Mouse (Mus musculus) left cerebral cortex, postnatal 10 days (tissue): ENCODE data around the gene Cyp4f37. TPM values are rescaled to one million over a fixed set of nuclear protein-coding genes. Genes with fewer than 3 reads are reported as not detected.
"Not testable (repeated sequence)": the region's sequence is repeated elsewhere in the genome, so short reads cannot be mapped to it uniquely, and the experiment has no call there.

Experiments used
- DNase-seq, 2 experiments: peaks; one replicate each; pipeline ENCODE4 v3.0.0; 2021 to 2022; ENCODE audit warnings: low spot score in 2 of 2, mixed read lengths in 1 of 2; ENCODE audit errors: extremely low spot score in 1 of 2
- intact Hi-C: fragments of 180-260 bp; cut with DNase I; formaldehyde crosslinking; loops from one replicate; pipeline ENCODE4 v1.15.1; 2025
- total RNA-seq, 2 experiments: library from RNA; stranded (reverse); gene quantifications; 2 replicates each; pipeline ENCODE4 v1.2.3; 2021

The Cyp4f37 gene
- total RNA-seq, result not detected

DNA sequence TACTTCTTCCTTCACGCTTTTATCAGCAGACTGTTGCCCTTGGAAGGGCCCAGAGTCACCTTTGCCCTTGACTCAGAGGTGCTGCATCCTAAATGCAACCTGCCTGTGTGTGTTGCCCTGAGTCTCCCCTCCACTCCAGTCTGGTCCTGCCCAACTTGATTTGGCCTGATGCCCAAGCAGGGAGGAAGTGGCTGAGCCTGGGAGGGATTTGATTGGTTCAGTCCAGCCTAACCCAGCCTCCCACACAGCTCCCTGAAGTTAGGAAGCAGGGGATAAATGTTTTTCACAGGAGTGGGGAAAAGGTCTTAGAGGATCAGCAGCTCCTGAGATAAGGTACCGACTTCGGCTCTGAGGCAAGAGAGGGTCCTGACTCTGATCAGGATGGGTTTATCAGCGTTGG lies at the start of gene Cyp4f37:
Cyp4f37 (plus strand) TSS at position 292 of the 400 bp plus-strand sequence.
- intact Hi-C loops, result not testable (repeated sequence)

DNA sequence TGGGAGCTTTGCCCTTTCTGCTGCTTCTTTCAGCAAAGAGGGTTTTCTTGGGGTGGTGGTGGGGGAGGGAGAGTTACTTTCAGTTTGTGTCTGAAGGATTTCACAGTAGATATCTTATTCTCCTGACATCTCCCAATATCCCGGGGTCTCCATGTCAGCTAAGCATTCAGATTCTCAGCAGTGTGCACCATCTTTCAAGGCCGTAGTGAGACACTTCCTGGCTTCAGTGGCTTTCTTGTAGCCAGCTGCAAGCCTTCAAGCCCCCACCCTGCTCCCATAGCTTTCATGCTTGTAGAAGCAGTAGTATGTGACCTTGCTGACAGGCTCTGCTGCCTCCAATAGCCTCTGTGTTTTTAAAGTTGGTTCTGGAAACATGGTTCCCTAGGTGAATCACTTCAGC lies 47.8 kb upstream of the Cyp4f37 start:
- DNase-seq, intact Hi-C loops: not testable (repeated sequence)

More for the DNA sequence above, at the start of gene Cyp4f37:
- not testable (repeated sequence) for DNase-seq

DNA sequence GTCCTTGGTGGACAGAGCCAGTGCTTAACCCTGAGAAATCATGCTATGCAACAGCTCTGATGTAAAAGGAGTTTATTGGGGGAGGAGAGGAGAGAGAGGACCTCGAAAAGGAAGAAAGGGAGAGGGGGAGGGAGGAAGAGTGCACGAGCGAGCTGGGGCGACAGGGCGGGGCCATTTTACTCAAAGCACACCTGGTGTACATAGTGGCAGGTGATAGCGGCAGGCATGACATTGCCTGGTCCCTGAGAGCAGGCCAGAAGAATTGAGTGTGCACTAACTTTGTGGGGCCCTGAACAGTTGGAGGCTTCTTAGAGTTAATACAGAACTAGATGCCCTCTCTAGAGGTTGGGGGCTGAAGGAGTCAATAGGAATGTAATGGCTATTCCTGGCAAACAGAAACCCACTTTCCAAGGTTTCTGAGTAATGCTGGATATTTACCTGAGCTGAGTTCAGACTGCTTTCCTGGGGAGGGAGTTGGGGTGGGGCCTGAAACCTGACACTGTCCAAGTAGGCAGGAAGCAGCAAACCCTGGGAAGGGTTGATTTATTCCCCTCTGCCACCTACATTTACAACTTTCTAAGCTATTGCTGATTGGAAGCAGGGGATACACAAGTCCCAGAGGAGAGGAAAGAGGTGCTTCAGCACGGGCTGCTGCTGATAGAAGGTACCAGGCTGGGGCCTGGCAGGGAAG lies 43.5 kb upstream of the Cyp4f37 start:
- intact Hi-C loops, result no loop called here
- no peak for DNase-seq

DNA sequence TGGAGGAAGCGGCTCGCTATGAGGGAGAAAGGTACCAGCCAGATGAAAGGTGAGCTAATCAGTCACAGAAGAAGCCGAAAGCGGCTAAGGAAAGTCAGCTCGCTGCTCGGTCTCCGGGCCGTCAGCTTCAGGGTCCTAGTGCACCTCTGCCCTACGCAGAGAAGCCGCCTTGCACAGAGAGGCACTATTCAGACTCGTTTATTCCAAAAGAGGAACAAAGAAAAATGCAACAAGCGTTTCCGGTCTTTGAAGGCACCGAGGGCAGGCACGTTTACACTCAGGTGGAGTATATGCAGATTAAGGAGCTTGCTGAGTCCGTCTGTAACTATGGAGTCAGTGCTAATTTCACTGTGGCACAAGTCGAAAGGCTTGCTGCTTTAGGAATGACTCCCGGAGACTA lies 24.6 kb upstream of the Cyp4f37 start:
- DNase-seq, result no peak
- intact Hi-C loops, result no loop called here

DNA sequence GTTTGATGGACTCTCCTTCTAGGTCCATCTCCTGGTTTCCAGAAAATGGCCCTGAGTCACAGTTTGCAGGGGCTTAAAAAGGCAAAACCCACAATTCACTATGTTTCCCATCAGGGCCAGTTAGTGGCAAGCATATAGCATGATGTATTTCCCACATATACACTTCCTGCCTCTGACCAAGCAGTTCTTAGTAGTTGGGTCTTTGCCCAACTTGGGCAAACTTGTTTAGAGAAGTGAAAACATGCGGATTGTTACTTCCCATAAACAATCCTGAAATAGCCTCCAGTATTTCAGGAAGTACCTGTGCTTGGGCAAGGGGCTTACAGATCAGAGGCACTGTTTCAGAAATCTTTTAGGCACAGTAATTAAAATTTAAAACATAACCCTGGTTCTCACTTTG lies 13.1 kb upstream of the Cyp4f37 start:
- peak in 1 of 2 experiments; percentile 5 for DNase-seq
- intact Hi-C loops, result no loop called here

DNA sequence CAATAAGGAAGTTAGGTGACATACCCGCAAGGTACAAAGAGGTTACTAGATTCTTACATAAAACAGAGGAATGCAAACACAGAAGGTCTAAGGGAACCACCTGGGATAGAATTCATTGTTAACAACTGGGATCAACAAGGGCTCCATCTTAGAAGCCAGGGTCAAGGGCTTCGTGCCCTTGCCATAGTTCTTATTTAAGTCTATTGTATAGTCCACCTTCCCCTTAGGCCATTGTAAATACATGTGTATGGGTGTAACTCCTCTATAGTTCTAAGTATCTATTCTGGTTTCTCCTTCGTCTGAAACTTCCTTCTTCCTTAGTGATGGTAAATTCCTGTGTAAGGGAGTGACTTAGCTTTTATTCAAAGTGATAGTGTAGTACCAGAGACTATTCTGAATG lies 10.9 kb upstream of the Cyp4f37 start:
- DNase-seq, intact Hi-C loops: not testable (repeated sequence)

DNA sequence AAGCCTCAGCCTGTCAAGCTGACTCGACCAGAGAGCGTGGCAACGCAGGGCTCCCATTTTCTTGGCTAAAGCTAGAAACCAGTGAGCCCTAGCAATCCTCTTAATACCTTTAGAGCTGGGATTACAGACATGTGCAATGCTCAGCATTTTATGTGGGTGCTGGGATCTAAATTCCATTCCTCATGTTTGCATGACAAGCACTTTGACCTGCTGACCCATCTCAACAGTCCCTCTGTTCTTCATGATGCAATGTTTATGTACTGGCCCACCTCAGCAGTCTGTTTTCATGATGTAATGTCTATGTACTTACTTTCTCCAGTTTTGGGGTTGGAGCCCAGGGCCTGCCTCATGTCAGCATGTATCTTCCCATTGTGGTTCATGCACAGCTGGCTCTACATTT lies 10.2 kb upstream of the Cyp4f37 start:
- intact Hi-C loops, result no loop called here
- DNase-seq, result no peak

DNA sequence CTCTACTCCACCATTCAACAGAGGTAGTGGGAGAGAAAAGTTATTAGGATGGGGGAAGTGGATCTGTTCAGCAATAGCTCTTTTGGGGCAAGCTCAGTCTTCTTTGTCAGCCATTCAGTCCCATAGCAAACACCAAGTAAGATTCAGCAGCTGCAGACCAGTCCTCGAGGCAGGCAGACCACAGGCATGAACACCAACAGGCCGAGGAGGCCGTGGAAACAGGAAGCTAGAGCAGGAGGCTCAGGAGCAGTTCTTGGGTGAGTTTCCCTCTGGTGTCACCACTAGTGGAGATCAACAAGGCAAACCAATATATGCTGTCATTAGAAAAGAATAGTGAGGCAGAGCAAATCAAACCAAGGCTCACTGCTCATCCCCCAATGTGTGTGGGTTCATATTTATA lies 8.7 kb upstream of the Cyp4f37 start:
- no peak for DNase-seq
- intact Hi-C loops, result no loop called here

DNA sequence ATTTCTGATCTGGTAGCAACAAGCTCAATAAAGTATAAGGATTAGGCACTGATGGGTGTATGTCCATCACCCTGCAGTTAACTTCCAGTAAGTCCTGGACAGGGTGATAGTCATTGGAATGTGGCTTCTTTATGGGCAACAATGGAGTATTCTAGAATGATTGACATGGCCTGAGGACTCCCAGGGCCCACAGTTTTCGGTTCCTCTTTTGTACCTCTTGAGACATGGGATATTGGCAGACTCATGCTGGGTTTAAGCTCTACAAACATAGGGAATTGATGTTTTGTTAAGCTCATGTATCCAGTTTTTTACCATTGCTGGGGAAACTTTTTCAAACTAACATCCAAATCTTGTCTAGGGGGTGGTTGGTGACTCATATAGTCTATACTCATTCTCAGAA lies 3.9 kb upstream of the Cyp4f37 start:
- intact Hi-C loops, result no loop called here

DNA sequence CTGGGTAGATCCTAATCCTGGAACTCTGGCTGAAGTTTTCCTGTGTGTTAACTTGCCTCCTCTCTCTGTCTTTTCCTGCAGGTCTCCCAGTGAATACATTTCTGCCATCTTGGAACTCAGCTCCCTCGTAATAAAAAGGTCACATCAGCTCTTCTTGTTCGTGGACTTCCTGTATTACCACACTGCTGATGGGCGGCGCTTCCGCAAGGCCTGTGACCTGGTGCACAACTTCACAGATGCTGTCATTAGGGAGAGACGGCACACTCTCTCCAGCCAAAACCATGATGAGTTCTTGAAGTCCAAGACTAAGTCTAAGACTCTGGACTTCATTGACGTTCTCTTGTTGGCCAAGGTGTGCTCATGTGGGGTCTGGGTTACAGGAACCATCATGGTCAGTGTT lies 8.6 kb downstream of the Cyp4f37 start:
- intact Hi-C loops, result loop anchor here (10.0 kb wide), 1 partner anchor 85 kb away; no protein-coding TSS in a partner anchor

More for the DNA sequence above, 3.9 kb upstream of the Cyp4f37 start:
- DNase-seq, result no peak

DNA sequence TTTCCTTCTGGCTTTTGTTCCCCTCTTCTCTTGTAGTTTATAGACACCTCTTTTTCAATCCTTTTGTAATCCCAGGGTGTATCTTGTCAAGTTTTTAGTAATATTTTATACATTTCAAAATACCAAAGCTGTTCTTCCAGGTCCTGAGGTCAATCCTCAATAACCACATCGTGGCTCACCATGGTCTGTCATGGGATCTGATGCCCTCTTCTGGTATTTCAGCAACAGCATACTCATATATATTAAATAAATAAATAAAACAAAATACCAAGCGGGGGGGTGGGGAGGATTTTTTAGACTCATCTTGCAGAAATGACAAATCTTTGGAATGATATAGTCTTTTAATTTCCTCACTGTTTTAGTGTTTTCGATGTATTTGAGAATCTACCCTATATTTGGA lies 10.8 kb downstream of the Cyp4f37 start:
- no peak for DNase-seq
- intact Hi-C loops, result loop anchor here (10.0 kb wide), 1 partner anchor 87 kb away; no protein-coding TSS in a partner anchor

More for the DNA sequence above, 8.6 kb downstream of the Cyp4f37 start:
- not testable (repeated sequence) for DNase-seq

DNA sequence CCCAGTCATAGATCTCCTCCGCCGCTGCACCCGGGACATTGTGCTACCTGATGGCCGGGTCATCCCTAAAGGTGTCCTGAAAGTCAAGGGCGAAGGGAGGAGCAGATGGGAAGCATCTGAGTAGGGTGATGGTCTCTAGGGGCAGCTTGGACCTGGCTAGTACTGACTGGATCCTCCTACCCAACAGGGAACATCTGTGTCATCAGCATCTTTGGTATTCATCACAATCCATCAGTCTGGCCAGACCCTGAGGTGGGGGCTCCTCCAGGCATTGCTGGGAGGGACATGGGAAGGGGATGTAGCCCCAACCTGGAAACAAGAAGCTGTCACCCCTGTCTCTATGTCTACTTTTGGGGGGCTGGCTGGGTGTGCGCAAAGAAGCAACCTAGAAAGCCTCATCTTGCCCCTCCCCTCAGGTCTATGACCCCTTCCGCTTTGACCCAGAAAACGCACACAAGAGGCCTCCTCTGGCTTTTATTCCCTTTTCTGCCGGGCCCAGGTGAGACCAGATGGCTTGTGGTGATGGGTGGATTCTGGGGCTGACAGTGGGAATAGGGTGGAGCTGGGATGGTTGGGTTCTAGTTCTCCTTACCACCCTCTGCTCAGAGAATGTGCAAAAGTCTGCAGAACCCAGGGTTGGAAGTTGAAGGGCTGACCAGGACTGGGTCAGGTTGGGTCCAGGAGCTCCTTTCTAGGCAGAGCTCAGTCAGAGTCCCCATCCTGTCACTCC lies 13.3 kb downstream of the Cyp4f37 start:
- intact Hi-C loops, result loop anchor here (10.0 kb wide), 1 partner anchor 90 kb away; no protein-coding TSS in a partner anchor
- not testable (repeated sequence) for DNase-seq

DNA sequence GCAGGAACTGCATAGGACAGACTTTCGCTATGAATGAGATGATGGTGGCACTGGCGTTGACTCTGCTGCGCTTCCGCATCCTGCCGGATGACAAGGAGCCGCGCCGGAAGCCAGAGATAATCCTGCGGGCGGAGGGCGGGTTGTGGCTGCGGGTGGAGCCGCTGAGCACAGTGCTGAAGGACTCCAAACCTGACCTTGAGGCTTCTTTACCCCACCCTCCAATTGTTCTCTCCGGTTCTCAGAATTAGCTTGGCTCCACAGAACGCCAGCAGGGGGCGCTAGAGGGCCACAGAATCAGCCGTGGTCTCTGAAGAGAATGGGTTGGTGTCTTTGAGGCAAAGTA lies 13.8 kb downstream of the Cyp4f37 start:
- peak; percentile 77 to 78 for DNase-seq
- intact Hi-C loops, result loop anchor here (5.0 to 10.0 kb wide), 2 partner anchors 90 to 322 kb away; no protein-coding TSS in a partner anchor

DNA sequence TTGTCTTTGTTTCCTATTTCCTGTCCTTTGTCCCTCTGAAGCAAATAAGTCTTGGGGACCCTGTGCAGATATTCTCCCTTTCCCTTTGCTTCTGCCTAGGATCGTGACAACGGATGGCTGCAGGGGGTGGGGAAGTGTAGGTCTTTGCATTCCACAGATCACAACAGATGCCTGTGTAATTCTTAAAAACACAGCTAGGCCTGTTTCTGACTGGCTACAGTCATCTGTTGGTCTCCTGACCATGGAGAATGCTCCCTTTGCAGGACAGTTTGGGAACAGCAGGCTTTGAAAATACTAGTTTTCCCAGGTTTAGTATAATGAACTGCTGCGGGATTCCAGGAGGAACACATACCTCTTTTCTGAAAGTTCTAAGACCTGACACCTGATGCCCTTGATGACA lies 15.2 kb downstream of the Cyp4f37 start:
- DNase-seq, result no peak
- intact Hi-C loops, result loop anchor here (5.0 to 10.0 kb wide), 2 partner anchors 92 to 321 kb away; no protein-coding TSS in a partner anchor

DNA sequence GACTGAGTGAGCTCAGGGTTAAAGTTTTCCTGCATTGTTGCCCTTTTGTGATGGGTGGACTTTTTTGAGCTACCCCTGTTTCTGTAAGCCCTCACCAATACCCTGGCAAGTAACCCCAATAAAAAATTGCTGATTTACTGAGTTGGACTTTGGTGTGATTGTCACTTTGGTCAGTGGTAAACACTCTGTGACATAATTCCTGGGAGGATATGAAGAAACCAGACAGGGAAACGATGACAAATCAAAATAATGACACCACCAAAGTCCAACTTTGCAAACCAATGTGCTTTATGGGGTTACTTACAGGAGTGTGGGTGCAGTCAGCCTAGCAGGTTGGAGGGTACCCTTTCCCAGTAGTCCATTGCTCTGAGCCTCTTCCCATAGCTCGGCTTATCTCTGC lies 16.0 kb downstream of the Cyp4f37 start:
- intact Hi-C loops, result loop anchor here (5.0 to 10.0 kb wide), 2 partner anchors 92 to 320 kb away; no protein-coding TSS in a partner anchor
- DNase-seq, result no peak

DNA sequence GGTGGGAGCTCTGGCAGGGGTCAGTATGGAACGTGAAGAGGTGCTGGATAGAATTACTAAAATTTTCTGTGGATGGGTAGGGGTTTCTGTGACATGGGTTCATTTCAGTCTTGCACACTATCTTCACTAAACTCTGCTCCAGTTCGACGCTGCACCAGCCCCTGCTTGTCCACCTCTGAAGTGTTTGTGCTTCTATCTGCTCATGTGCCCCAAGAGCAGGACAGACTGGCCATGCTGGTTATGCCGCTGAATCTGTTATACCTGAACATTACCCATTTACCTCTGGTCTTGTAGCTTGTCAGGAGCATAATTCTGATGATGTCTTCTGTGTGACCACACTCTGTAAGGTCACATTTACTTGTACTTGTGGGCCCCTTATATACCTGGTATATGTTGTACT lies 25.5 kb downstream of the Cyp4f37 start:
- DNase-seq, result no peak
- intact Hi-C loops, result no loop called here

DNA sequence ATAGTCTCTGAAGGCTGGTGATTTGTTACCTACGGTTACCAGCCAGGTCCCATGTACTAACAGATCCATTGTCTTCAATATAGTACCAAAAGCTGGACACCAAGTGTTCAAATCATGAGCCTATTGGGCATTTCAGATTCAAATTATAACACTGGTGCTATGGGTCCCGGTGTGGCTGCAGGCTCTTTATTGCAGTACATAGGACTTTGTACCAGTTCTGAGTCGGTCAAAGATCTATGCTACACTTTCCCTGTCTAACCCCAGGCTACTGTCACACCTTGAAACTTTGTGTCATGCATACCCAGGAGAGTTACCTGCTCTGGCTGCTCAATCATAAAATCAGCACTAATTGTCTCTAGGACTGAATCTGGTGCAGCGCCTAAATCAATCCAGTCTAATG lies 32.8 kb downstream of the Cyp4f37 start:
- intact Hi-C loops, result no loop called here
- no peak for DNase-seq

DNA sequence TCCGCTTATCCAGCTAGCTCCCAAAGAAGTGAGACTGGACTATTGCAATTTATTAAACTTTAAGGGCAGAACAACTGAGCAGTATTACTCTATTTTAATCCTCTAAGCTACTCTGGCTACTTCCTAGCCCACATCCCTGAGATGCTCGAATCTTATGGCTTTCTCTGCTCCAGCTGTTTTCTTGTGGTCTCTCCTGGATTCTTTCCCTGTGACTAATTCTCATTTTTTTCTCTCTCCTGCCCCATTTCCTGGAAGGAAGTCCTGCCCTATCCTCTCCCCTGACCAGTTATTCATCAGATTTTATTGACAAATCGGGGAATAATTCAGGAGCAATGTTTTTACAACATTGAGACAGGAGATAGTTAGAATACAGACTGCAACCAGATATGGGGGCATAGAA lies 35.9 kb downstream of the Cyp4f37 start:
- no peak for DNase-seq
- intact Hi-C loops, result no loop called here

DNA sequence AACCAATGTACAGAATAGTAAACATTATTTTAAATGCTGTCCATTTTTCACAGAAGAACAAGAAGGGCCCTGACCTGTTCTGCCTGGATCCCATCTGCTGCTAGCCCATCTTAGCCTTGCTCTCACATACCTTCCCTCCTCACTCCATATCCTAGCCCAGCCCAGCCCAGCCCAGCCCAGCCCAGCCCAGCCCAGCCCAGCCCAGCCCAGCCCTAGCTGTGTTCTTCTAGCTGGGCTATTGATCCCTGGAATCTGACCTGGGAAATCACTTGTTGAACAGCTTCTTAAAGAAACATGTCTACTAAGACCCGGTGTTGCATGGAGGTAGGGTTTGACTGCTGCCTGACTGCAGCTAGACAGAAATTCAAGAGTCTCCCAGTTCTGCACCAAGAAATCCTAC lies 37.1 kb downstream of the Cyp4f37 start:
- intact Hi-C loops, result no loop called here
- no peak for DNase-seq

DNA sequence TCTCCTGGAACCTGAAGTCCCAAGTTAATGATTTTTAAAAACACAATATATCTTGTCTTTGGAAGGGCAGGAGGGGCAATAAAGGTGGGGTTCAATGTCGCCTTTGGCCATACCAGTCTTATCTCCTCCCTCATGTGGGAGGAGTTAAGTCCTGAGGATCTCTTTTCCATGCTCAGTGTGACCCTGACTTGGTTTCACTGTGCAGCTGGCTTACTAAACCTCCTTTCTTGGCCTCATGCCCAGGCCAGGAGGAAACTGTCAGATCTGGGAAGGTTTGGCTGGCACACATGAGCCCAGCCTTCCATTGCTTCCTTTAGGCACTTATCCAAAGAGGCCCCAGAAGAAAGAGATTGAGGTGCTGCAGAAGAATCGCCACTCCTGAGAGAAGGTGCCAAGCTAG lies 37.6 kb downstream of the Cyp4f37 start, which contains the start of gene Cyp4f40:
Cyp4f40 (plus strand) TSS at position 189 of the 400 bp plus-strand sequence.
- intact Hi-C loops, result no loop called here
- peak in 1 of 2 experiments; percentile 31 for DNase-seq
